Mouse (Mus musculus) lung, postnatal 4 days (tissue): ENCODE measurements around the gene Foxp1.
A peak's percentile ranks its signal among the peaks of the same experiment; 100 is the strongest.

Experiments
- DNase-seq, 2 experiments: peaks; one replicate each; pipeline ENCODE4 v3.0.0; 2021

Gene Foxp1

GRCm38 (mm10) chr6:99383846-99384472 is 138.6 kb downstream of the Foxp1 start:
- DNase-seq = no peak

DNA sequence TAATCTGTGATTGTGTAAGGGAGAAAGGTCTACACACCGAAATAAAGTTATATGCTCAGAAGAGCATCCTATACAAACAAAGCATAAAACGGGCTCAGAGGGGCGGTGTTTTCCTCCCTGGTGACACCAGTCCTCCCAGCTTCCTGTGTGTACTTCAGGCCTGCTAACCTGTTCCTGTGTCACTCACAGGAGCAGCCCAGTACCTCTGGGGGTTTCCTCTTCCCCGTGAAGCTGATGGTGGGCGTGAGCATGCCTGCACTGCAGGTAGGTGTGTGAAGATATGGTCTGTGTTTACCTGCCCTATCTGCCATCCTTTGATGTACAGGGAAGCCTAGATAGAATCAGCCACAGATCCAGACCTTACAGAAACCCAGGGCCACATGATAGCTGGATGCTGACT is 142.4 kb downstream of the Foxp1 start:
- DNase-seq = no peak

DNA sequence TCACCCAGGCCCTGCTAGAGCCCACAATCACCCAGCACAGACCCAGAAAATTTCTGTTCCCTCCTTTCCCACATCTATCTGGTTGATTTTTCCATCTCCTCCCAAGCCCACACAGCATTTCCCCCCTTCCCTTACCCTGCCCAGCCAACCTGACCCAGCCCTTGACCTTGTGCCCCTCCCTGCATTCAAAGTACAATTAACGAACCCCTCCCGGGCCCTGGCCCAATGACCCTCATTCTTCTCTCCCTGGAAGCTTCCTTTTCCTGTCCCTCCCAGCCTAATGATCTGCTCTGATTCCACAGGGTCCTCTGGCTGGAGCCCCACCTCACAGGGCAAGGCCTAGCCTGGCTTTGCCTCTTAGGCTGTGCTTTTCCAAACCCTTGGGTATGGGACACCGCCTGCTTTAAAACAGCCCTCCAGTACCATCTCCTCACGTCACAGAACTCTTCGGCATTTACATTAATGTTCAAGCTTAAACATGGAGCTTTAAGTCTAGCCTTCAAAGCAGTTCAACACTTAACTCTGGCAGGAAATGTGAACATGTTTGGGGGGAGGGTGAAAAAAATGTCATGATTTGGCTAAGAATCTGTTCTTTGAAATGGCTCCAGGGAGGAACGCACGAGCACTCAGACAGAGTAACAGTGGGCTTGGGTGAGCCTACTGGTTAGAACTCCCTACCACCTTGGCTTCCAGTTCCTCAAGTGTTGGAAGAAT is 143.4 kb downstream of the Foxp1 start:
- peak; percentile 70 to 80 for DNase-seq

DNA sequence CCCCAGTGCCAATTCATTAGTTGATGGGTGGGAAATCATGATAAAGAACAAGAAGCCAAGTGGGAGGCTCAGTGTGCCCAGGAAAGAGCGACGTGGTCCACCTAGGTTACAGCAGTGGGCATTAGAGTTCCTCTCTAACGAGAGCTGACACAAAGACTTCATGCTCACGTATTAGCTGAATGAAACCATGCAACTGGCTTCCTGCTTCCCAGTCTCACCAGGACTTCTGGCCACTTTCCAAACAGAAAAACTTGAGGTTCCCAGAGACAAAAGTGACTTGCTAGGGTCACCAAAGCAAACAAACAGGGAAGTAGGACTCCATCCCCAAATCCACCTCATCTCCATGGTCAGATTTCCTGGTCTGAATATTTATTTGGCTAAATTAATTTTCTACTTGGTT is 144.8 kb downstream of the Foxp1 start:
- DNase-seq = no peak

DNA sequence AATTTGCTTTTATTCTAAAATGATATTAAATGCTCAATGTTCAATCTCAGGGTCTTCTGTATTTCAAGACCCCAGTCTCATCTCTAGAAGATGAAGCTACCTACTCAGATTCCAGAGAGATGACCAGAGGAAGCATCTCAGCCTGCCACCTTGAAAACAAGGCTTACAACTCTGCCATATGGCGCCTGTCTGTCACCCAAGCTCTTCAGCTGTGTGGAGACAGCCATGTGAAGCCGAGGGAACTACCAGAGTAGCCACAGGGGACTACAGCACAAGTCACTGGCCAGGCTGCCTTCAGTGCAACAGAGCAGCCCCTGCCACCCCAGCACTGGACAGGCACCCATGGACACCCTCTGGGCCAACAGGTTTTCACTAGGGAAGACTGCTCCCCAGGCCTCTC is 145.4 kb downstream of the Foxp1 start:
- no peak for DNase-seq

GRCm38 (mm10) chr6:99376721-99377120 is 145.8 kb downstream of the Foxp1 start:
- DNase-seq = no peak

DNA sequence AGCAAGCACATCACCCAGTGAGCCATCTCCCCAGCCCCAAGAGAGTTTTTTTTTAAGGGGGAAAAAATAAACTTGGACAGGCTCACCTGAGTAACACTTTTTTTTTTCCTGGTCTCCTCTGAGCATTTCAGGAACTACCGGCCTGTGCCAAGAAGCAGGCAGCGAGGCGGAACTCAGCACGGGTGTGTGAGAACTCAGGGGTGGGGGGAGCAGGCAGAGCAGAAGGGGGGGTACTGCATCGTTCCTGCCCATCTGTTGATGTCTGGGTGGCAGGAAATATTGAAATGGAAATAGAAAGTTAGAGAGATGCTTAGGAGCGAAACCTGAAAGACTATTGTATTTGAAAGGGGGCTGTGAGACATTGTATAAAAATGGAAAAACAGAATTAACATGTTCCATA is 146.7 kb downstream of the Foxp1 start:
- no peak for DNase-seq

GRCm38 (mm10) chr6:99375376-99375775 is 147.1 kb downstream of the Foxp1 start:
- DNase-seq = no peak

- DNase-seq = peak; percentile 50 to 51
Measured at GRCm38 (mm10) chr6:99374448-99375271, 147.9 kb downstream of the Foxp1 start.

GRCm38 (mm10) chr6:99372427-99372826 is 150.1 kb downstream of the Foxp1 start:
- no peak for DNase-seq

- no peak for DNase-seq
Measured at GRCm38 (mm10) chr6:99372016-99372415, 150.5 kb downstream of the Foxp1 start.

DNA sequence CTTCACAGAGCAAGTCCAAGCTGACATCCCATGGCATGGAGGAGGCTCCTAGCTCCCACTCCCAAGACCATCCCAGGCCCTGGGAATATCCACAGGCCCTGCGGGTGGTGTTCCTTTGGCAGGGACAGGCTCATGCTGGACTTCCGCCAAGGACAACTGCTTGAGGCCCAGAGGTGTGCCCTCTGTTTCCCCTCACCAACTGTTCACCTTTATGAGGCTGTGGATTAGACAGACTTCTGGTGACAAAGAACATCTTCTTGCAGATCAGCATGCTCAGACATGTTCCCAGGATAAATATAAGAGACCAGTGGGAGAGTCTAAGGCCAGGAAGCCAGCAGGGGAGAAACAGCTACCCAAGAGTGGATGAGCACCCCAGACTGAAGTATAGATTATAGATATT is 152.6 kb downstream of the Foxp1 start:
- no peak for DNase-seq

DNA sequence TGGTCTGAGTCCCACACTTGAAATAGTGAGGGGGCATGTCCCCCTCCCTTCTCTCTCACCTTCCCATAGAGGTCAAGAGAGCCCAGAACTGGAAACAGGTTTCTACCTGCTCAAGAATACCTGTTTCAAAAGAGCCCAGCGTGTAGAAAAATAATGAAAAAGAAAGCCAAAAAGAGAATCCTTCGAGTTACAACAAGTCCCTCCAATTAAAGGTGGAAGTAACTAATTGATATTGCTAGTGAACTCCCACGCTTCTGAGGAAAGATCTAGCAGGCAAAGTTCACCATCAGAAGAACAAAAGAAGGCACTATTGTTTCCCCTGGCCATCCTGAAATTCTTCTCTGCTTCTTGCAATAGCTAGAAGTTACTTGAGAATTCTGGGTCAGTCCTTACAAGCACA is 153.4 kb downstream of the Foxp1 start:
- DNase-seq = no peak

GRCm38 (mm10) chr6:99368118-99368753 is 154.3 kb downstream of the Foxp1 start:
- DNase-seq = no peak

DNA sequence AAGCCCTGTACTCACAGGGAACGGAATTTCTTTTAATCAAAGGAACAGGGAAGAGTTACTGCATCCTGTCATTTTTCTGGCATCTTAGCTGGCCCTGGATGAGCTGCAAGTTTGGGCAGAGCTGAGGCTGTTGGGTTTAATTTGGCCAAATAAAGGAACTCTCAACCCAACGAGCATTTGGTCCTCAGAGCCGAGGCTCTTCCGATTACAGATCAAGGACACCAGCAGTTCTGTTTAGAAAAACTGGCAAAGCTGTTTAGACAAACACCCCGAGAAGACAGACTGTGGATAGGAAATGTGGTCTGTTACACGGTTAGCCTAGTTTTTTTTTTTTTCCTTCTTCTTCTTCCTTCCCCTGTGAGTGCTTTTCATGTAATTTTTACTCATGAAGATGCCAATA is 158.0 kb downstream of the Foxp1 start:
- no peak for DNase-seq

GRCm38 (mm10) chr6:99360581-99360980 is 161.9 kb downstream of the Foxp1 start:
- DNase-seq = no peak

DNA sequence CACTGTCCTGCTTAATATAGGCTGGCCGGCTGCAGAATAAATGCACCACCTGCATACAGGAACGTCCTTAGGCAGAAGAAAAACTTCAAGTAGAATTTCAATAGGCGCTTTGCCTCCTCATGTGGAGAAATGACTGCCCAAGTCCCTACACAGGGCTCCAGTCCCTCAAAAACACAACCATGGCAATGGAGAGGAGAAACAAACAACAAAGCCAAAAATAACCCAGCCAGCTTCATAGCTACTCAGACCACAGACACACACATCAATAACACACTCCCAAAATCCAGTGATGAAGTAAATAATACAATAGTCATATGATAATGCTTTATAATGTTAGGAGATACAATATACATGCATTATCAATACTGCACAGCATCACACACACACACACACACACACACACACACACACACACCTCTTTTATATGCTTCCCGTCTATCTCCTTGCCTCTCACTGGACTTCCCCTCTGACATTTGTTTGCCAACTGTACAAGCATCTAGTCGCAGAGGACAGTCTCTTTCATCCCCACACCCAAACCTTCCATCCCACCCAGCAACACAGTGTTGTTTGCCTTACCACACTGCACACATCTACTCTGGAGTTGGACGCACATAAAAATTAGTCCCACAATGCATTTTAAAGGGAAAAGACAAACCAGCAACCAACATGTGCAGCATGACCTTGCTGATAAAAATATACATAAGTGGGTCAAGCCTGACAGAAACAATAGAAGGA is 162.6 kb downstream of the Foxp1 start:
- DNase-seq = no peak

DNA sequence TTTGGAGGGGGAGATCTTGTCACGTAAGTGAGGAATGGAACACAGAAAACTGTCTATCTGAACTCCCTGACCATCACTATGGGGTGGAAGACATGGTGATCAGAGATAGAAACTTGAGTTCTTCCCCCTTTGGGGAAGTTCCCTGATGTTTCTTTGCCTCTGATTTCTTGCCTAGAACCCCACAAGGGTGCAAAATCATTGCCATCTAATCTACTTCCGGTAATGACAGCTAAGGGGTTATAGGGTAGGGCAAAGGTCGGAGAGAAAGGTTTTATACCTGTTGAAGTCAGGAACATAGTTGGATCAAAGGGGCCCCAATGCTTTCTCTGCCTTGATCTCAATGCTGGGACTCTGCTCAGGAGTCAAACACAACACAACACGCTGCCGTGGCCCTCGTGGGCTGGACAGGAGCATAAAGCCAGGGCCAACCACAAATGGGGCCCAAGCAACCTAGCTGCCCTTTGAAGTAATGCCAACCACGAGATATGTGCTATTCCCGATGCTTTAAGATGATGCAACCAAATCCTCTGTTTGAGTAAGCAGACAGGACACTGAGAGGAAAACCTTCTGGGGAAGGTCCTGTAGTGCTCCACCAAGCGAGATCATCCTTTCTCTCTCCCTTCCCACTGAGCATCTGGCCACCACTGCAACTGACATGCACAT is 163.4 kb downstream of the Foxp1 start:
- DNase-seq = no peak

GRCm38 (mm10) chr6:99357931-99358330 is 164.6 kb downstream of the Foxp1 start:
- DNase-seq = no peak

GRCm38 (mm10) chr6:99354338-99354737 is 168.2 kb downstream of the Foxp1 start:
- DNase-seq = no peak

DNA sequence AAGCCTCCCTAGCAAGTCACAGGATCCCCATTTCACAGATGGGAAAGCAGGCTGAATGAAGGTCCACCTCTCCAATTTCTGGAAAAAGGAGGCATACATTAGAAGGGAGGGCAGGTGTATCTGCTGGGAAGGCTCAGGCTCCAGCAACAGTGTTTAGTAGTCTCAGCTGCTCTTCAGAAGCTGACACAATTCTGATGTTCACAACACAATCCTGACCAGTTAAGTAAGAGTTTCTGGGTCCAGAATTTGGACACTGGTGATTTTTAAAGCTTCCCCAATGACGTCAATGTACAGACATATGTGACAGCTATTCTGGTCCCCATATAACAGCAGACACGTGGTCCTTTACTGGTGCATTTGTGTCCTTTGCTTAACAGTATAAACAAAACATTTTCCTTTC is 169.1 kb downstream of the Foxp1 start:
- no peak for DNase-seq

DNA sequence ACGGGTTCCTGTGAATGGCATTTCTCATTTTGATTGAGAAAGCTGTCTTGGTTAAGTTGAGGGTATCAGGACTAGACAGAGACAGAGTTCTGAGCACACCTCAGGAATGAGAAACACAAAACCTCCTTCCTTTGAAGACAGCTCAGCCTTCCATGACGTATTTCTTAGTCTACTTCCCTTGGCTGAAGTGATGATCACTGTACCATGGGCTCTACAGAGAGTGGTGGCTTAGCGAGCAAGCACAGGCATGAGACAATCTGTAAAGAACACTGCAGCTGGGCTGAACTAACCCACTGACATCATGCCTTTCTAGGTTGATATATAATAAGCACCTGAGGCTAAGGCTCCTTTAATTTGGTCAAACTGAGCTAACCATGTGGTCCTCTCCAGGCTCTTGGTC is 172.0 kb downstream of the Foxp1 start:
- DNase-seq = no peak
